Mouse (Mus musculus): ENCODE data around the gene Isg15. TPM values are rescaled to one million over a fixed set of nuclear protein-coding genes. Genes with fewer than 3 reads are reported as not detected.

Gene Isg15
- 1 to 10 TPM; 4.8 to 6.8 TPM for total RNA-seq (2021)
- long read RNA-seq, experiment 1, partial matches to known transcripts, result 1 of 3 reads
- long read RNA-seq, experiment 1, other reads (novel, unspliced or antisense), result 0 of 3 reads
- long read RNA-seq, experiment 2, partial matches to known transcripts, result 0 of 2 reads
- long read RNA-seq, experiment 2, other reads (novel, unspliced or antisense), result 1 of 2 reads

DNA sequence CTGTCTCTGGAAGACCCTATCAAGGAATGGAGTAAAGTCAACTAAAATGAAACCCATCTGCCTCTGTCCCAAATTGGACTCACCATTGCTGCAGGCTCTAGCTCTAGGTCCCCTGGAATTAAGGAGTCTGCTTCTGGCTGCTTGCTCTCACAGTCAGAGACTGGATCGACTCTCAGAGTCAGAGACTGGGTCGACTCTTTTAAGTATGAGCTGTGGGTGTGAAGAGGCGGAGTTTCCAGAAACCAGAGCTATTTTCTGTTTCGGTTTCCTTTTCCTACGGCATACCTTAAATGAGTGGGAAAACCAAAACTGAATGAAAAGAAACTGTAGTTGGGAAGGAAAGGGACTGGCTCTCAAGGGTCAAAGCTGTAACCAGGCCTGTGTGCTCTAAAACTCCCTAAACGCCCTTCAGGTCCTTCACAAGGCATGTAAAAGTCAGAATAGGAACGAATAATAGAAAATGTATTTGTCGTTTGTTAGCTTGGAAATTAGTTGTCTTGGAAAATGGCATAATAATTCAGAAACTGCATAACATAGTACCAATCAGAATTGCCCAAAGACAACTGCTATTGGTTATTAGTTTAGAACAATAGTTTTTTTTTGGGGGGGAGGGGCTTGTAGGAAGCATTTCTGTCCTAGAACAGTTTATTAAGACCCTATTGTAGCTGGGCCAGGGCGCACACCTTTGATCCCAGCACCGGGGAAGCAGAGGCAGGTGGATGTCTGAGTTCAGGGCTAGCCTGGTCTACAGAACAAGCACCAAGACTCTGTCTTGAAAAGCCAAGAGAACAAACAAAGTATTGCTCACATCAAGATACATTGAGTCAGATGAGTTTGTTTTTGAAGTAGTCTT, at the start of gene Isg15:
Gene Isg15, minus strand, starts transcription at position 196 of the 853 bp plus-strand sequence.
- DNase-seq (ENCODE audit: low spot score in 2 of 2), result no peak

DNA sequence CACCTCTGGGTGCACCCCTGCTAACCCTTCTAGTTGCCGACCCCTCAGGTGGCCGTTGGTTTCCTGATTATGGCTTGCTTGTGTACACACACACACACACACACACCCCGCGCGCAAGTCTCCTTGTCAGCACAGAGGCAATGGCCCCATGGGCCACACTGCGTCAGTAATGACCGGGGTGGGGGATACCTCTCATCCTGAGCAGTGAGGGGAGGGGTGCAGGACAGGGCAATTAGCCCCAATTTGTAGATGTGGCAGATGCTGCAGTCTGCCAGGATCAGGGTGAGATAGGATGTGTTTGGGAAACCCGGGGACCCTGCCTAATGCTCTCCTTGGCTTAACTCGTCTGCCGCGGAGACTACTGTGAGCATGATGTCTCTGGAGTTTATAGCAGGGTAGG, 48.9 kb upstream of the Isg15 start:
- DNase-seq (ENCODE audit: low spot score in 2 of 2), result no peak

DNA sequence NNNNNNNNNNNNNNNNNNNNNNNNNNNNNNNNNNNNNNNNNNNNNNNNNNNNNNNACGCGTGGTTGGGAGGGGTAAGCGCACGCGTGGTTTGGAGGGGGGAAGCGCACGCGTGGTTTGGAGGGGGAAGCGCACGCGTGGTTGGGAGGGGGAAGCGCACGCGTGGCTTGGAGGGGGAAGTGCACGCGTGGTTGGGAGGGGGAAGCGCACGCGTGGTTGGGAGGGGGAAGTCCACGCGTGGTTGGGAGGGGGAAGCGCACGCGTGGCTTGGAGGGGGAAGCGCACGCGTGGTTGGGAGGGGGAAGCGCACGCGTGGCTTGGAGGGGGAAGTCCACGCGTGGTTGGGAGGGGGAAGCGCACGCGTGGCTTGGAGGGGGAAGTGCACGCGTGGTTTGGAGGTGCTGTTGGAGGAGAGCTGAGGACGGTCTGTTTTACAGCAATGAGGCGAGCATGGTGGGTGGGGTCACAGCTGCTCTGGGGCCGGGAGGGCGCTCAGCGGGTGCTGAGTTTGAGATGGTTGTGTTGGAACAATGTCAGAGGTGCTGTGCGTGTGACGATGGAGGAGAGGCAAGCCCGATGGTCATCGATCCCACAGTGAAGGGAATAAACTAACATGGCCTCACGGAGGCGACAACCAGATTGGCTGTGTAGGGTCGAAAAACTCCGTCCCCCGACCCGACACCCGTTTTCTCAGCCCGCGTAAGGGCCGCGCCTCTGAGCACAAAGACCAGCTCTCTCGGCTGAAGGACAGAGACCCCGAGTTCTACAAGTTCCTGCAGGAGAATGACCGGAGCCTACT, 36.2 kb upstream of the Isg15 start:
- no peak for DNase-seq (ENCODE audit: low spot score in 2 of 2)

DNA sequence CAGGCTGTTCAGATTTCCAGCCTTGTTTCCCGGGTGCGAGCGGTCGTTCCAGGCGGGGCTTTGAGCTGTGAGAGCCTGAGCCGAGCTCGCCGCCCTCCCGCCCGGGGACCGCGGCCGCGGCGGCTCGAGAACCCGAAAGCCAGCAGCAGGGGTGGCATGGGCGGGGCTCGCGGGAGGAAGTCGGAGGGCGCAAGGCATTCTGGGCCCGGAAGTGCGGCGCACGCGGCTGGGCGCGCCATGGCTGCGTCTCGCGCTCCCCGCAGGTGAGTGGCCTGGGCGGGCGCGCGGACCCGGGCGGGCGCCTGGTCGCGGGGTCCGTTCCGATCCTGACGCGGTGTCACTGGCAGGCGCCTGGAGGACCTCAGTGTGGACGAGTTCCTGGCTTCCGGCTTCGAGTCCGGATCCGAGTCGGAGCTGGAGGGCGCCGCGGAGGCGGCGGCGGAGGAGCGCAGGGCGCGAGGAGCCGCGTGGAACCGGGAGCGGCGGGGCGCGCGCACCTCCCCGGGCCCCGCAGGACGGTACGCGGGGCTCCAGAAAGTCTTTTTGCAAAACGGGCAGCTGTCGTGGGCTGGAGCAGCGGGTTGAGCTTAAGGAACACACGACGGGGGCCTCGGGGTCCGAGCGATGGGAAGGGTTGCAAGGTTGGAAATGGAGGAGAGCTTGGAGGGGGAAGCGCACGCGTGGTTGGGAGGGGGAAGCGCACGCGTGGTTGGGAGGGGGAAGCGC, 35.4 kb upstream of the Isg15 start, which contains the start of gene Noc2l:
Gene Noc2l, plus strand, starts transcription at position 203 of the 726 bp plus-strand sequence.
- DNase-seq (ENCODE audit: low spot score in 2 of 2), result peak; percentile 84 to 90

DNA sequence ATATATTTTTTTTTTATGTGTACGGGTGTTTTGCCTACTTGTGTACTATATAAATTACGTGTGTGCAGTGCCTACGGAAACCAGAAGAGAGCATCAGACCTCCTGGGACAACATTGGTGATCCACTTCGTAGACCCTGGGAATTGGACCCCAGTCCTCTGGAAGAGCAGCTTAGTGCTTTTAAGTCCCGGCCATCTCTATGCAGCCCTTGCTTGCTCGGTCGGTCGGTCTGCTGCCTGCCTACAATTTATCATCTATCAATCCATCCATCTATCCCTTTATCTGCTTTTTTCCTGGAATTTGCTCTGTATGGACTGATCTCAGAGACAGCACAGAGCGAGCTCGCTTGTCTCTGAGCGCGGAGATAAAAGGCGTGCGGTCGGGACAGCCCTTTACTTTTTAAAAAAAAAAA, 34.7 kb upstream of the Isg15 start:
- no peak for DNase-seq (ENCODE audit: low spot score in 2 of 2)

DNA sequence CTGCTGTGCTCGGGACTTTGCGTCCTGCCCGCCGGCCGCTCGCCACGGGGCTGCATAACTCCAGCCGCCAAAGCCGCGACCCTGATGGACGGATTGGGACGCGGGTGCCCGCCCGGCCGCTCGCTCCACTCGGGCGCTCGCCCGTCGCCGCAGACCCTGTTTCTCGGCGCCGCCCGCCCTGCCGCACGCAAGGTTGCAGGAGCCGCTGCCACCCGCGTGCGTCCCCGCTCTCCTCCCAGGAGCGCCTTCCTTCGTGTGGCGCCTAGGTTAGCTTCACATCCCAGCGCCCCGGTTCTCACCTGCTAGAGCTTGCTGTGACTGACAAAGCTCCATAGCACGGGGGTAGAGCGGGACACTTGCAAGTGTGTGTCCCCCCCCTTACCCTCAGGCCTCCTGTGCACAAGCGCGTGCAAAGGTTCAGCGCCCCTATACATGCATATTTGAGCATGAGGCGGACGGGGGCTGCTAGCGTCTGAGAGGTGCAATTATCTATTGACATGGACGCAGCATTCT, 34.1 kb upstream of the Isg15 start, which contains the start of gene Plekhn1:
Gene Plekhn1, minus strand, starts transcription at position 157 of the 513 bp plus-strand sequence.
- peak; percentile 70 for DNase-seq (ENCODE audit: low spot score in 2 of 2)

DNA sequence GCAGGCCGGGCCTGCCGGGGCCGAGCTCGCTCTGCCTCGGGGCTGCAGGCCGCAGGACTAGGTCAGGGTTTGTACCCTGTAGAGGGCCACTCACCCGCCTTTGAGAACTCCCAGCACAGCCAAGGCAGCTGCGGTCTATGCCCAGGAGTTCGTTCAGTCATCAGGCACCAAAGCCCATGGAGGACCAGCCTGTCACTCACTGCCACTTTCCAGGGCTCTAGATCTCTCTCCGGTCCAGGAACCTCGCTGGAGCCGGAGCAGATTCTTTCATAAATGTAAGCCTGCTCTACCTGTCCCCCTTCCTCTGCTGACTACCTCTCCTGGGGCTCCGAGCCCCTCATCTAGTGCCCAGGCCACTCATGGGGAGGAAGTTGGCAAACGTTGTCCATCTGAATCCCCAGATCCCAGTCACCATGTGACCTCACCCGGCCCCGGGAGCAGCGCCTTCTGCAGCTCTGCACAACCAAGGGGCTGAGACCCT, 33.4 kb upstream of the Isg15 start:
- no peak for DNase-seq (ENCODE audit: low spot score in 2 of 2)

DNA sequence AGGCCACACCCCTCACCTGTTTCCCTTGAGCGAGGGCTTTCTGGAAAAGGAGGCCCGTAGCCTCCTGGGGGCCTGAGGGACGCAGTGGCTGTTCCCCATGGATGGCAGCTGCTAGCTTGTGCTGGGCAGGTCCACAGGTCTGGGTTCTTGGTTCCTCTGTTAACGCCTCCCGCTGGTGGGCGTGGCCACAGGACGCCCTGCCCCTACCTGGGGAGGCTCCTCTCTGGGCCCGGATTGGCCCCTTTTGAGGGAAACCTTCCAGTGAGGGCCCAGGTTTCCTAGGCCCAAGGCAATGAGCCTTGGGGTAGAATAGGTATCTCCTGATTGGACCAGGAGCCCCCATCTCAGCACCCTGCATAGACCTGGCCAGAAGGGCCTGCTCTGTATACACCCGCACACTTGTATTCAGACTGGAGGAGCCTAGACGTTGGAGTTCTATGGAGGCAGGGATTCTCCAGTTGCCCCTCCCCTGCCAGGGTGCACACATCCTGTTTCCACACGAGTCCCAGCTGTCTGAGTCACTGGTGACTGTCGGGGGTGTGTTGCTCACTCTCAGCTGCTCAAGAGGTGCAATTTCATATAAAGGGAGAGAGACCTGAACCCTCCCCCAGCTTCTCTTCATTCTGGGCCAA, 27.9 kb upstream of the Isg15 start:
- DNase-seq (ENCODE audit: low spot score in 2 of 2), result peak in 1 of 2 experiments; percentile 19

DNA sequence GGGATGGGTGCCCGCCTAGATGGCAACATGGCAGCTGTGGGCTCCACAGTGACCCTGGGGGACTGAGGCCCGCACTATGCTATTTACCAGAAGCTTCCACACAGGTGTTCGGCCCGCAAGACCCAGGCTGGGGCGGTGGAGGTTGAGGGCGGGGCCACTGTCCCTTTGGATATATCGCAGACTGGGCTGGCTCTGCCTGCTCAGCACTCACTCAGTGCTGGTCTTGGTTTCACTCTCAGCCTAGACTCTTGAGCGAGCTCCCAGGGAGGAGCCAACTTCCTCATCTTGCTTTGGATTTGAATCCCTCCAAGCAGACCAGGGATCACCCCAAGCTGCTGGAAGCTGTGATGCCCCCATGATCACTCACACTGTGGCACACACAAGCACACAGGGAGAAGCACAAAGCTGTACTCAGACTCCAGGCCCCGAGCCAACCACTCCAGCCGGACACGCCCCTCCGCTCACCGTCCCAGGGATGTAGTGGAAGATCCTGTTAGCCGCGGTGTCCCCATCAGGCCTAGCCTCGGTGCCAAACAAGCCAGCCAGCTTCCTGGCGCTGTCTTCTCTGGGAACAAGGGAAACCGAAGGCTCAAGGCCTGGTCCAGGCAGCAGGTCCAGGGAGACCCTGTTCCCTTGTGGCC, 27.3 kb upstream of the Isg15 start:
- no peak for DNase-seq (ENCODE audit: low spot score in 2 of 2)

DNA sequence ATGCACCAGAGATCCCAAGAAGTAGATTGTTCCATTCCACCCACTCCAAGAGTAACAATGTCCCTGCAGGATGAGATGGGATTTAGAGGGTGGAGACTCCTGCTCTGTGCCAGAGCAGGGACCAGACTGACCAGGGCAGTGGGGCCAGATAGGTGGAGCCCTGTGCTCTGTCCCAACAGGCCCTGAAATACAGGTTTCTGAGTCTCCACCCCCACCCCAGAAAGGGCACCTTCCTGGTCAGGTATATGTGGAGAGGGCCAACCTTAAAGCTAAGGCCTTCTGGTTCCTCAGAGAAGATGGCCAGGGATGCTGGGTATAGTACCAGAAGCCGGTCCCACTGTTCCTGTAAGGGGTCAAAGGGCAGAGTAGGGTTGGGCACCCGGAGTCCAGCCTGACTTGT, 23.7 kb upstream of the Isg15 start:
- DNase-seq (ENCODE audit: low spot score in 2 of 2), result no peak

DNA sequence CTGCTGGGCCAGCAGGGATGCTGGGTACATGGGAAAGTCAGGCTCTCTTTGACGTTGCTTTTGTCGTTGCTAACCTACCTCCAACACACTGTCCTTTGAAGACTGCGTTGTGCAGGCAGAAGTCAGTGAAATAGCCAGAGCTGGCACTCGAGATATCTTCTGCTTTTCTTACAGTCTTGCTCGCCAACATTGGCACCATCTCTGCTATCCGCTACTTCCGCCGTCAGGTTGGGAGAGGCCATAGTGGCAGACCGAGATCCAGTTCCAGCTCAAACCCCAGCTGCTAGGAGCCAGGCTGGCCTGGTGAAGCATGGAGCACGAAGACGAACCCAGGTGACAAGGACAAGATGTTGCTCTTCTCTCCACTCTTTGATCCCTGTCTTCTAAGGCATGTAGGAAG, 19.3 kb upstream of the Isg15 start:
- DNase-seq (ENCODE audit: low spot score in 2 of 2), result no peak

DNA sequence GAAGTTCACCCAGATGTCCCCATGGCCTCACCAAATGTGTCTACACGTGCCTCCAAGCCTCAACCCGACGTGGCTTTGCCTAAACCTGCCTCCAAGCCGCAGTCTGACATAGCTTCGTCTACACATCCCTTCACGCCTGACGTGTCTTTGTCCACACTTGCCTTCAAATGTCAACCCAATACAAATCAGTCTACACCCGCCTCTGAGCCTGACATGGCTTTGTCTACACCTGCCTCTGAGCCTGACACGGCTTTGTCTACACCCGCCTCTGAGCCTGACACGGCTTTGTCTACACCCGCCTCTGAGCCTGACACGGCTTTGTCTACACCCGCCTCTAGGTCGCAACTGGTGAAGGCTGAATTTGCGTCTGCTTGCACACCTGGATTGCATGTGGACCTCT, 17.2 kb upstream of the Isg15 start:
- peak in 1 of 2 experiments; percentile 42 for DNase-seq (ENCODE audit: low spot score in 2 of 2)

DNA sequence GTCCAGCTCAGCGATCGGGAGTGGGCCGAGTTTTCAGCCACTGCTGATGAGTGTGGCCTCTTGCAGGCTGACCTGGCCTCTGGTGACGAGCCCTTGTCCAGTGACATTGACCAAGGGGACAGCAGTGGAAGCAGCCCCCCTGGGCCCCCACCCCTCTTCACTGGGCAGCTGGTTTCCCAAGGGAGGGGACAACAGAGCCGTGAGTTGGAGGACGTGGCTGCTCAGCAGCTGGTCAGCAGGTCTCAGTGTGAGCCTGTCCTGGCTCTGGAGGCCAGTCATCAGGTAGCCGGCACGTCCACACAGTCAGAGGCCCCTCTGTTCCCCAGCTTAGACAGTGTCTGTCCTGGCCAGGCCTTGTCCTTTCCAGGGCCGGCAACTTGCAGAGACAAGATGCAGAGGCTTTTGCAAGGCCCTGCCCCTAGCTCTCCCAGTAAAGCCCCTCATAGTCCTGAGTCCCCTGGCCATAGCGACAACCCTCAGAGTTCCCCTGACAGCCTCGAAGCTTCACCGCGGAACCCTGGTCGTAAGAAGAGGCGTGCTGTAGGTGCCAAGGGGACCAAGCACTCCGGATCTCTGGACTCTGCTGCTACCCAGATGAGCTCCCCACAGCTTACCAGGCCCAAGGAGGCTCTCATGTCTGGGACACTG, 16.5 kb upstream of the Isg15 start:
- DNase-seq (ENCODE audit: low spot score in 2 of 2), result no peak

DNA sequence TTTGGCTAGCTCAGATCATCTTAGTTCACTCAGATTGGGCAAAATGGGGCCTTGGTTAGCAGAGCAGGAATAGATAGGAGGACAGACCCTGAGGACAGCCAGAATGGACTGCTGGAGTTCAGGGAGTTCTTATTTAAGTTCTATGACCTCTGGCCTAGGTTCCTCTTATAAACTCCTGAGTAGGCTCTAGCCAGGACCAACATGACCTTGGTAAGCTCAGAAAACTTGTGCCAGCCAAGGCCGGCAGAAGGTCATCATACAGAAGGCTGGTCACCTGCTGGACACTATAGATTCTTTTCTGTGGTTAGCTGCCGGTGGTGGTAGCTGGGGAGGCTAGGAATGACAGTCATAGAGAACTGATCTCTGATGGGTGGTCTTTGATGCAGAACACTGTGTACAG, 15.6 kb upstream of the Isg15 start:
- no peak for DNase-seq (ENCODE audit: low spot score in 2 of 2)

DNA sequence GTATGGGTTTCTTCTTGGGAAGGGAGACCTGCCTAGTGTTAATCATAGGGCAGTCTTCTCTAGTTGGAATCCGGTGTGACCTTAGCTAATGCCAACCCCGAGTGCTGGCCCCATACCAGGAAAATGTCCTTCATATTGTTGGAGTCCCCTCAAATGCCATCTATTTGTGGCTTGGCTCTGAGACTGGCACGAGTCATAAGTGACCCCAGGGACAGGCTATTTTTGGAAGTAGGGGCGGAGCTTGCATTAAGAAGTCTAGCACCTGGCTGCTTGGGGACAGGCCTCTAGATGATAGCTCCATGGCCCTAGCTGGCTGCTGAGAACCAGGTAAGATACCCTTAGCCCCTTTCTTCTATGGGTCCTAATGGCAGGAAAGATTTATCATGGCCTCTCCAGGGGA, 15.0 kb upstream of the Isg15 start, which contains the start of gene Perm1:
Gene Perm1, plus strand, starts transcription at position 220 of the 400 bp plus-strand sequence.
- peak; percentile 49 to 72 for DNase-seq (ENCODE audit: low spot score in 2 of 2)

DNA sequence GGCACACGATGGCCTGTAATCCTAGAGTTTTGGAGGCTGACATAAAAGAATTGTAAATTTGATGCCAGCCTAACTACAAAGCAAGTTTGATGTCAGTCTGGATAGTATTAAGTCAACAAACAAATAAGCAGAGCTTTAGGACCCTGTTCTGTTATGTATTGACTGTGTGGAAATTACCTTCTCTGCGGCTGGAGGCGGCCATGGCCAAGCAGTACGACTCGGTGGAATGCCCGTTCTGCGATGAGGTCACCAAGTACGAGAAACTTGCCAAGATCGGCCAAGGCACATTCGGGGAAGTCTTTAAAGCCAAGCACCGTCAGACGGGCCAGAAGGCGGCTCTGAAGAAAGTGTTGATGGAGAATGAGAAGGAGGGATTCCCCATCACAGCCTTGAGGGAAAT, 12.5 kb upstream of the Isg15 start:
- no peak for DNase-seq (ENCODE audit: low spot score in 2 of 2)

DNA sequence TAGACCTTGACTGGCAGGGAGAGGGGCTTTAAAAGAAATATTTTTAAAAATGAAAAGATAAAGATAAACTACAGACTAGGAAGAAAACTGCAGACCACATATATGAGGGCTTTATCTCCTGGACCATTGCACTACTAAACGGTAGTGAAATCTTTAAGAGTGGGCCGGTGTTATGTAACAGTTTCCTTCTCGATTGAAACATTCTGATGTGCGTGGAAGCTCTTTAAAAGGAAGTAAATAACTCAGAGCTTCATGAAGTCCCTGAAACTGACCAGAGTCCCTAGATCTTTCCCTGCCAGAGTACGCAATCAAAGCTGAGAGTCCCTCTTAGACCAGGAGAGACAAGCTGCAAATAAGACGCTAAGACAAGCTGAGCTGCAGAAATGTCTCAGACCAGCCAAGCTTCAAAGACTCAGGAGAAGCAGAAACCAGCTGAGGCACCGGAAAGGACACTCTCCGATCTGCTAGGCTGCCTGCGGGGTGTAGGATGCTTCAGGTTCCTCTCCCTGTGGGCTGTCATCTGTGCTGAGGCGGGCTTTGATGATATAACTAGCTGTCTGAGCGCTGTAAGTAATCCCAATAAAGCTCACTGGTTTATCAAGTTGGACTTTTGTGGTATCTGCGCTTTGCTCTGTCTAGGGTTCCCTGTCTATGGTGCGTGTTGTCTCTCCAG, 9.5 kb upstream of the Isg15 start:
- DNase-seq (ENCODE audit: low spot score in 2 of 2), result no peak

DNA sequence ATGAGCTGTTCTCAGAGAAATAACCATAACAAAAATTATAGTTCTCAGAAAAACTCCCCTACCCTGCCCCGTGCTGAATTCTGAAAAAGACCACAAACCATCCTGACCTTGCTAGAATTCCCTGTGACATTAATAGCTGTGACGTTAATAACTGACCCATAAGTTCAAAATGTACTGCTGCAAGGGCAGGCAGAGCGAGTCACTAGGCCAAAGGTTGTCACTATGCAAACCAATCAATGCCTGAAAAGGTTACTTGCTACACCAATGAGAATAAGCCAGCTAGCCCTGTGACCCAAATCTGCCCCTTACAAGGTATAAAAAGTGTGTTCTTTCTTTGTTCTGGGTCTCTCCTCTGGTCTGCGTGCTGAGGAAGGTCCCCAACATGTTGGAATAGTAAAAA, 8.3 kb upstream of the Isg15 start:
- no peak for DNase-seq (ENCODE audit: low spot score in 2 of 2)
